Mouse (Mus musculus) MEL (cell line): ENCODE measurements around the gene Cysrt1.

Experiments
- CTCF ChIP-seq, 3 experiments: IDR thresholded peaks in 2 of 3; conservative IDR thresholded peaks in 1 of 3; 2 replicates each; pipeline ENCODE4 v1.5.1; 2011 to 2012; ENCODE audit warnings: low read length in 3 of 3, low read depth in 2 of 3, mild to moderate bottlenecking in 2 of 3, improper control_type of control experiment in 1 of 3, inconsistent platforms in 1 of 3, mixed read lengths in 1 of 3, moderate library complexity in 1 of 3; ENCODE audit not compliant: control insufficient read depth in 1 of 3, insufficient read depth in 1 of 3, poor library complexity in 1 of 3, severe bottlenecking in 1 of 3
- EP300 ChIP-seq, 2 experiments: IDR thresholded peaks; 2 replicates each; pipeline ENCODE4 v1.6.1; 2011; ENCODE audit warnings: improper control_type of control experiment in 2 of 2, low read length in 2 of 2, low read depth in 1 of 2, mild to moderate bottlenecking in 1 of 2
- MAFK ChIP-seq: IDR thresholded peaks from 2 replicates; pipeline ENCODE4 v1.6.1; 2011; ENCODE audit warnings: low read depth, mild to moderate bottlenecking, low read length, improper control_type of control experiment, borderline replicate concordance
- MYC ChIP-seq: IDR thresholded peaks from 2 replicates; pipeline ENCODE4 v1.6.1; 2011; ENCODE audit warnings: low read depth, mild to moderate bottlenecking, low read length, improper control_type of control experiment, moderate library complexity
- POLR2A ChIP-seq, 2 experiments: IDR thresholded peaks; 2 replicates each; pipeline ENCODE4 v1.6.1; 2011 to 2012; ENCODE audit warnings: low read length in 2 of 2, mild to moderate bottlenecking in 2 of 2, control low read depth in 1 of 2, improper control_type of control experiment in 1 of 2, low read depth in 1 of 2, moderate library complexity in 1 of 2; ENCODE audit not compliant: control insufficient read depth in 1 of 2, insufficient read depth in 1 of 2, poor library complexity in 1 of 2
- SIN3A ChIP-seq: IDR thresholded peaks from 2 replicates; pipeline ENCODE4 v1.6.1; 2012; ENCODE audit warnings: low read length, improper control_type of control experiment, inconsistent platforms
- TAL1 ChIP-seq: IDR thresholded peaks from 2 replicates; pipeline ENCODE4 v1.6.1; 2012; ENCODE audit warnings: mild to moderate bottlenecking, inconsistent platforms, low read length, moderate library complexity, mixed read lengths
- USF2 ChIP-seq, 2 experiments: IDR thresholded peaks; 2 replicates each; pipeline ENCODE4 v1.6.1; 2011 to 2012; ENCODE audit warnings: improper control_type of control experiment in 2 of 2, low read length in 2 of 2, borderline replicate concordance in 1 of 2, inconsistent platforms in 1 of 2, low read depth in 1 of 2, mild to moderate bottlenecking in 1 of 2; ENCODE audit not compliant: insufficient read depth in 1 of 2
- ZC3H11A ChIP-seq: IDR thresholded peaks from 2 replicates; pipeline ENCODE4 v1.6.1; 2012; ENCODE audit warnings: low read depth, mild to moderate bottlenecking, inconsistent platforms, low read length, improper control_type of control experiment
- ZKSCAN1 ChIP-seq: IDR thresholded peaks from 2 replicates; pipeline ENCODE4 v1.6.1; 2012; ENCODE audit warnings: low read depth, mild to moderate bottlenecking, inconsistent platforms, low read length, improper control_type of control experiment, moderate library complexity

DNA sequence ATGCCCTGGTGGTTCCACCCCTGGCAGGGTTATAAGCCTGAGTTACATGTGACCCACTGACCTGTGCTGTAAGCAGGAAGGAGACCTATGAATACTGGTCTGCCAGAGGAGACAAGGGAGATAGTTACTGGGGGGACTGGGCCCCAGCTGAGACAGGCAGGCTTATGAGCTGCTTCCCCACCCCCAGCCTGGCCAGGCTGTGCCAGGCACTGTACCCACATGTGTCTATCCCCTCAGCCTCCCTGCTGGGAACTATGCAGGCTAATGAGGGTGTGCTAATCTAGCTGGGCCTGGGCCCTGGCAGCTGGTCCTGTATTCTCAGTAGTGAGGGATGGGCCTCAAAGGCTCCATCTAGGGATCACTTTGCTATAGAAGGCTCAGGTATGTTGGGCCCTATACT lies 25.0 kb upstream of the Cysrt1 start:
- TF ChIP-seq CTCF (IDR thresholded peaks at IDR 0.05 in 2 of 3, conservative IDR thresholded peaks at IDR 0.05 in 1 of 3; ENCODE audit: control insufficient read depth in 1 of 3, insufficient read depth in 1 of 3, low read depth in 2 of 3, low read length in 3 of 3, poor library complexity in 1 of 3, severe bottlenecking in 1 of 3), result no peak
- no peak for TF ChIP-seq MAFK
- no peak for TF ChIP-seq SIN3A
- TF ChIP-seq ZKSCAN1, result no peak
- TF ChIP-seq MYC, result no peak
- 0 out of 4 replicates have a peak, but pooled peaks of 1 of the 2 experiments have one; percentile 18 for TF ChIP-seq POLR2A (IDR thresholded peaks at IDR 0.05; ENCODE audit: control insufficient read depth in 1 of 2, insufficient read depth in 1 of 2, low read depth in 1 of 2, low read length in 2 of 2, poor library complexity in 1 of 2)
- no peak for TF ChIP-seq USF2 (IDR thresholded peaks at IDR 0.05; ENCODE audit: borderline replicate concordance in 1 of 2, insufficient read depth in 1 of 2, low read depth in 1 of 2, low read length in 2 of 2)
- no peak for TF ChIP-seq TAL1
- no peak for TF ChIP-seq ZC3H11A
- no peak for TF ChIP-seq EP300 (IDR thresholded peaks at IDR 0.05; ENCODE audit: low read depth in 1 of 2, low read length in 2 of 2)
